Mouse (Mus musculus) heart, adult 18-20 months (tissue): ENCODE measurements at regions not wholly inside any gene's neighbourhood (a gene's known extent, or its start where the extent isn't known, plus 50 kb on each side); places are given as distances from the start of the nearest gene placed in this dataset.

Experiments
- DNase-seq, 2 experiments: peaks; one replicate each; pipeline ENCODE4 v3.0.0; 2021 to 2022; ENCODE audit warnings: mixed read lengths in 1 of 2

- DNase-seq = no peak
Observed at GRCm38 (mm10) chr8:113581704-113582103, 53.7 kb upstream of the Mon1b start.

DNA sequence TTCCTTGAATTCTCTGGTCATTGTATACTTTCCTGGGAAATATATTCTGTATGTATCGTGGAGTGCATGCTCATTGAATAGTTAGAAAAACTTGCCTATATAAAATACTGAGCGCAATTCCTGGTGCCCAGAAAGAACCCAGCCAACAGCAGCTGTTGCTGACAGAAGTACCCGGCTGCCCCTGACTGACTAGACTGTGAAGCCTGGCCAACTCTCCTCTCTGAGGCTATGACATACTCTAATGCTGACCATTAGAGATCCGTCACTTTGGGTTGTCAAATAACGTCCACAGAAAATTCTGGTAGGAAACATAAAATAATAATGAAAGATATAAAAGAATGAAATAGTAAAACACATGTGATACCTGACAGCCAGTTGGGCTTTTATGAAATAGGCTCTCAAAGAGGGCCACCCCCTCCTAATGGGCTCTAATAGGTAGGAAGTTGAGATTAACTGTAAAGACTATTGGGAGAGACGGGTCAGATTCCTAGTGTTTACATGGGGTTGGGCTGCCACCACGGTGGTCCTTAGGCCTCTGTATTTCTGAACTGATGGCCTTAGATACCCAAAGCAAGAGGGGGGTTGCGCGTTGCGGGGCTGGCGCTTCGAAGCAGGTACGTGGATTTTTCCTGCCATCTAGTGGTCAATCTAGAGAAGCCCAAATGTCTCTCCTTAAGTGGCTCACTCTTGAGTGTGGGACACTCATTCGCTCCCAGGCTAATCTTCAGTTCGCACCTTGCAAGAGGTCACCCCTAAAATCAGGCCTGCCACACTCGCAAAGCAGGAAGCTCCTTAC is 53.0 kb upstream of the Mon1b start:
- peak in 1 of 2 experiments; percentile 25 for DNase-seq

DNA sequence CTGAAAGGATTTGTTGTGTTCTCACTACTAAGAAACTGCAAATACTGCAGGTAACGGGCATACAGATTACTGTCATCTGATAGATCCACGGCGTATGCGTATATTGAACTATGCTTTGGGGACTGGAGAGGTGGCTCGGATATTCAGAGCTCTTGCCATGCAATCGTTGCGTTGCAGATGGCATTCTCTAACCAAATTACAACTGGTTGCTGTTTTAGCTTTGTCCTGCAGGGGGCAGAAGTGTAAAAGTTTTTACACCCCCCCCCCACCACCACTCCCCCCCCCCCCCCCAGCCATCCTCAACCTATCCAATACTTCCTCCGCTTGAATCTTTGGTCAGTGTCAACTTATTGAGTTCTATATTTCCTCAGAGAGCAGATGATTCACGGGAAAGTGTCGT is 51.6 kb upstream of the Mon1b start:
- DNase-seq = no peak
